Mouse (Mus musculus) embryonic facial prominence, embryonic 11.5 days (tissue): ENCODE data around the gene Dnah7a. TPM values are rescaled to one million over a fixed set of nuclear protein-coding genes. Genes with fewer than 3 reads are reported as not detected.
"Not testable (repeated sequence)": the region's sequence is repeated elsewhere in the genome, so short reads cannot be mapped to it uniquely, and the experiment has no call there.

ENCODE experiments used
- ATAC-seq: fragments of 200-750 bp; cut with Nextera tagmentation; replicated peaks from 2 replicates; pipeline ENCODE4 v1.8.0; 2017; ENCODE audit warnings: low read depth; ENCODE audit not compliant: insufficient number of reproducible peaks, low FRiP score, low TSS enrichment
- DNase-seq: peaks from one replicate; pipeline ENCODE4 v3.0.0-alpha.2; 2015; ENCODE audit warnings: low spot score
- H3K27ac ChIP-seq: fragments of 300-500 bp; sonication (generic); replicated peaks from 2 replicates; pipeline ENCODE4 v1.5.1; 2014; ENCODE audit warnings: mild to moderate bottlenecking, low read depth, low read length, control low read depth
- H3K27me3 ChIP-seq: fragments of 300-500 bp; sonication (generic); 2 replicates; pipeline ENCODE4 v1.6.1; 2014; ENCODE audit warnings: mild to moderate bottlenecking, low read length, moderate library complexity, mixed read lengths; ENCODE audit not compliant: control insufficient read depth, insufficient read depth
- H3K36me3 ChIP-seq: fragments of 300-500 bp; sonication (generic); replicated peaks from 2 replicates; pipeline ENCODE4 v1.6.1; 2014; ENCODE audit warnings: low read depth, mild to moderate bottlenecking, low read length, moderate library complexity, mixed read lengths; ENCODE audit not compliant: control insufficient read depth, insufficient read depth
- H3K4me1 ChIP-seq: fragments of 300-500 bp; sonication (generic); 2 replicates; pipeline ENCODE4 v1.6.1; 2014; ENCODE audit warnings: low read length, mixed read lengths; ENCODE audit not compliant: control insufficient read depth, insufficient read depth
- H3K4me2 ChIP-seq: fragments of 300-500 bp; sonication (generic); 2 replicates; pipeline ENCODE4 v1.6.1; 2014; ENCODE audit warnings: low read depth, mild to moderate bottlenecking, control low read depth, low read length, moderate library complexity
- H3K4me3 ChIP-seq: fragments of 300-500 bp; sonication (generic); 2 replicates; pipeline ENCODE4 v1.5.1; 2014; ENCODE audit warnings: low read depth, low read length, control low read depth
- H3K9ac ChIP-seq: fragments of 300-500 bp; sonication (generic); replicated peaks from 2 replicates; pipeline ENCODE4 v1.6.1; 2014; ENCODE audit warnings: mild to moderate bottlenecking, control low read depth, low read length
- H3K9me3 ChIP-seq: fragments of 300-500 bp; sonication (generic); replicated peaks from 2 replicates; pipeline ENCODE4 v1.6.1; 2016; ENCODE audit warnings: mild to moderate bottlenecking, low read length, inconsistent platforms, mixed read lengths; ENCODE audit not compliant: control insufficient read depth
- WGBS: fragments of 180-500 bp; shearing (Covaris S2); extraction: QIAGEN DNeasy Blood & Tissue Kit; methylation state at CpG from one replicate; pipeline ENCODE4 v1.1.7; 2014; 5-methylcytosine and 5-hydroxymethylcytosine counted together
- polyA plus RNA-seq: library from polyadenylated mRNA; unstranded; fragments of >200 nt; fragmentation: Nextera tagmentation; extraction: Ambion mirVana; gene quantifications from 2 replicates; pipeline ENCODE4 v1.2.1, GENCODE M21; 2014

The Dnah7a gene
- polyA plus RNA-seq, 1 experiment from 2014 or later, result 4.4 TPM

DNA sequence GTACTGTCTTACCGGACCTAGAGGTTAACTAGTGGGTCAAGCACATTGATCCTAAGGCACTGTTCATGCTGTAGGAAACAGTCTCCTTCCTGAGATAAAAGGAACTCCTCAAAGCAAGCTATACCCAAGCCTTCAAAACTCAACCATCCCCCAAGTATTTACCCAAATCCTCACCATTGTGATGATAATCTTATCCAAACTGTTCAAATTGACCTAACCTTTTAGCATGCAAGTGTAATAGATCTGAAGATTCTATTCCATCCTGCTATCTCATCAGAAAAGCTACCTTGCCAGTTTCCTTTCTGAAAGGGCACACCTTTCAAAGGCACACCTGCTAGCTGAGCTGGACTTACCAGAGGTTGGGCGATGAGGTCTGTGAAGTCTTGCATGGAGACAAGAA, 70.9 kb downstream of the Dnah7a start:
- ATAC-seq, result not testable (repeated sequence)

DNA sequence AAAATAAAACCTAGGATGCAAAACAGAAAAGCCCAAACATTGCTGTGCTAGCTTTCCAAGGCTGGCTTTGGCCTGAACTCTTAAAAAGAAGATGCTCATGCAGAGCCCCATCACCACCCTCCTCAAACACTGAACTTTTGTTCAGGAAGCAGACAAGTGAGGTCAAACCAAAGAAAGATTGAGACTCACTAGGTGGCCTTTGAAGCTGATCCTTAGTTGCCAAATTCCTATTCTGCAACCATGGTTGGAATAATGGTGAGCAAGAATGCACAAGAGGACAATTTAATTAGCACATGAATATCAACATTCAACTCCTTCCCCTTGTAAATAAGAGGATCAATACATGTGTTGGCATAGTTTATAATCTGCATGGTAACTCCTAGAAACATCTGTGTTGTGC, 74.5 kb downstream of the Dnah7a start:
- H3K27me3 ChIP-seq, DNase-seq, H3K9ac ChIP-seq, H3K36me3 ChIP-seq, ATAC-seq, H3K4me1 ChIP-seq, H3K27ac ChIP-seq, H3K9me3 ChIP-seq, H3K4me3 ChIP-seq, H3K4me2 ChIP-seq: not testable (repeated sequence)

More for the DNA sequence above, 70.9 kb downstream of the Dnah7a start:
- H3K4me3 ChIP-seq, H3K9me3 ChIP-seq, DNase-seq, H3K9ac ChIP-seq, H3K4me1 ChIP-seq, H3K36me3 ChIP-seq, H3K4me2 ChIP-seq, H3K27ac ChIP-seq, H3K27me3 ChIP-seq: not testable (repeated sequence)
- 49% methylated on average over 2 of the region's 2 CpGs for WGBS

DNA sequence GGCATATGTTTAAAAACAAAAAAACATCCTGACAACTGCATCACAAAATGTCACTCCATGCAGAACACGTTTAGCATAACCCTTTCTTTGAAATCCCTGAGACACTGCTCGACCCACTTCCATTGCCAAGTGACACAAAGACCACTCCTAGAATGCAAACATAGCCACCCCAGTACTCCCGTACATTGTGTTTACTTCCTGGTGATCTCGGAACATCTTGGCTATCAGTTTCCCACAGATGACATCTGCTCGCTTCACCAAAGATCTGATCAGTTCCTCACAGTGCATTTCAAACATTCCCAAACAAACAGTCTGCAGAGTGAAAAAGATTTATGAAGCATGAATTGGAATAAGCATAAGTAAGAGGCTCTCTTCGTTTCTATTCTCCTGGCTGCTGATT, 76.6 kb downstream of the Dnah7a start:
- no peak for DNase-seq
- no peak overlapping the region for H3K4me2 ChIP-seq
- H3K4me3 ChIP-seq, result no peak overlapping the region
- no peaks in the 10 kb centered on the region for H3K9me3 ChIP-seq
- no peak overlapping the region for H3K9ac ChIP-seq
- 57% methylated on average over 6 of the region's 6 CpGs for WGBS
- no peak overlapping the region for H3K27ac ChIP-seq
- H3K27me3 ChIP-seq, result no peaks in the 10 kb centered on the region
- no peak for ATAC-seq
- H3K4me1 ChIP-seq, result no peaks in the 10 kb centered on the region
- H3K36me3 ChIP-seq, result no peaks in the 10 kb centered on the region

DNA sequence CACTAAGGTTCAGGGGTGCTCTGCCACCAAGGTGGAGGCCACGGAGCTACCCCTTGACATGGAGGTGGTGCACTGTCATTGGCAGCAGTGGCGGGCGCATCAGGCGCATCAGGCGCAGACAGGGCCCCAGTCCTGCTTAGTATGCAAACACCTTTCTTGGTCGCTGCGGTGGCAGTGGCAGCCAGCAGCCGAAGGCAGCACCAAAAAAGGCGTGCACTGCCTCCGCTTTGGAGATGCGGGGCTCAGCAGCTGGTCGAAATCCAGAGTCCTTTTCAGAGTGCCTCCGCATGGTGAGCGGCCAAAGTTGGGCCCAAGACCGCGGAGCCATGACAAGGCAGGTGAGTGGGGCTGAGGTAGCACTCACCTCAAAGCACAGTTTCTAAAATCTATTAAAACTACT, 93.1 kb downstream of the Dnah7a start:
- no peak overlapping the region for H3K9ac ChIP-seq
- ATAC-seq (no peak), DNase-seq (no peak)
- no peaks in the 10 kb centered on the region for H3K4me1 ChIP-seq
- no peaks in the 10 kb centered on the region for H3K36me3 ChIP-seq
- H3K4me2 ChIP-seq, result no peak overlapping the region
- H3K9me3 ChIP-seq, result peaks cover 5% of the 10 kb centered on the region; the same call in 1 of the 2 replicates
- H3K4me3 ChIP-seq, result no peak overlapping the region
- H3K27me3 ChIP-seq, result no peaks in the 10 kb centered on the region
- H3K27ac ChIP-seq, result no peak overlapping the region
- 88% methylated on average over 14 of the region's 16 CpGs for WGBS

DNA sequence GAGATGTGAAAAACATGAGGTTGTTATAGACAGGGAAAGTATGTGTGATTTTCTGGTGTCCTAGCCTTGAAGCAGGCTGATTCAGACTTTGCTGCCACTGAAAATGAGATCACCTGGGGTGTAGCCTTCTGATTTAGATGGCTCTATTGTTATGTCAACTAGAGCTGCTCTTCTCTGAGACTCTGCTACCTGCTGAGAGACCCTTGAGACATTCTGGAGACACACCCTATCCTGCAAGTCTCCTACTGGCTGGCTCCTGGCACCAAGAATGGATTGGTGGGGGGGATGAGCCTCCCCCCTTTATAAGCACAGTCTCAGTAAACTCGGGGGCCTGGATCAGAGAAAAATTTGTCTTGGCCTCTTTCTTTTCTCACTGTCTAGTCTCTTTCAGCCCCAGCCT, 125.3 kb downstream of the Dnah7a start:
- not testable (repeated sequence) for H3K27me3 ChIP-seq, H3K4me1 ChIP-seq
- WGBS, result 12% methylated on average over 1 of the region's 1 CpGs

DNA sequence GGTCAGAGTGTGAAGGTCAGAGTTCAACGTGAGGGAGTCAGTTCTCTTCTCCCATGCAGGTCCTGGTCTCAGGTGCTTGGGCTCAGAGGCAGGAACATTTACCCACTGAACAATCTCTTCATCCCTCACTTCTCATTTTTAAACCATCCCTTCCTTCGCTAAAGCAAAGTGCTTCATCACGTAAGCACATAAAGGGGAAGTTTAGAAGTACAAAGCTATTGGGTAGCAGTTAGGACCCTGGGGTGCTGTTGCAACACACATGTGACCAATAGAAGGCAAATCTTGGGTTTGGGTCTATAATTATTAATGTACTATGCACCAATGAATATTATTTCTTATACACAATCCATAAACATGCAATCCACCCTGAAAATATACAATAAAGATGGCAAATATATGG, 148.7 kb downstream of the Dnah7a start:
- ATAC-seq, H3K4me3 ChIP-seq, DNase-seq, H3K36me3 ChIP-seq, H3K9me3 ChIP-seq, H3K9ac ChIP-seq, H3K27me3 ChIP-seq, H3K4me2 ChIP-seq, H3K27ac ChIP-seq, H3K4me1 ChIP-seq: not testable (repeated sequence)
- 95% methylated on average over 3 of the region's 3 CpGs for WGBS

More for the DNA sequence above, 125.3 kb downstream of the Dnah7a start:
- not testable (repeated sequence) for H3K4me2 ChIP-seq, H3K9me3 ChIP-seq, H3K9ac ChIP-seq, ATAC-seq, DNase-seq, H3K27ac ChIP-seq, H3K4me3 ChIP-seq, H3K36me3 ChIP-seq

DNA sequence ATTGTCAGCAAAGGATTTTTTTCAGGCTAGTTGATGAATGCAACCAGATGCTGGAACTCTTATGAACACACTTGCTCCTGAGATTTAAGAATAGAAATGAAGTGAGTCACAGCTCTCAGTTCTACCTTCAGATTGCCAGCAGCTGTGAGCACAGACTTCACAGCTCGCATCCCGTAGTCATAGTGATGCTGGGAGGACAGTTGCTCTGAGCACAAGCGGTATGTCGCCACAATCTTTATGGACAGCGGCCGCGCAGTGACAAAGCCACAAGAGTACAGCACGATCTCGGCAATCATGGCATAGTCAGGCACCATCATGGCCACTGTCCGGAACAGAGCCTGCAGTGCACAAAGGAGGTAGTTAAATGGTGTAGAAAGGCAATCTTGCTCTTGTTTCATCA, 159.6 kb downstream of the Dnah7a start:
- not testable (repeated sequence) for H3K9me3 ChIP-seq, DNase-seq, H3K36me3 ChIP-seq, H3K4me1 ChIP-seq, H3K9ac ChIP-seq, H3K27ac ChIP-seq, ATAC-seq, H3K4me2 ChIP-seq, H3K27me3 ChIP-seq, H3K4me3 ChIP-seq
- 89% methylated on average over 10 of the region's 10 CpGs for WGBS

DNA sequence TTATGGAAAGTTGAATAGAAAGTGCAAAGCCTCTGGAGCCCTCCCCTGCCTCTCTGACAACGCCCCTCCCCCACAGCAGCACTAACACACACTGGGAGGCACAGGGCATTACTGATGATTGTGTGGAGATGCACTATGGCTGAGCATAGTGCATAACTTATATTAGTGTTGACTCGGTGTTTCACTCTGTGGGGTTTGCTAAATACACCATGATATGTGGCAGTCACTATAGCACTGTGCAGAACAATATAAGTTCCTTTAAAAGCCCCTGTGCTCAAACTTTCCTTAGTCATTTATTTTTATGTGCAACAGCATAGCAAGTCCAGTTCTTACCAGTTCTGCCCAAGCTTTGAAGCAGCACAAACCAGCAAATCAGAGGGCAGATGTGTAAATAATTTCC, 168.2 kb downstream of the Dnah7a start:
- not testable (repeated sequence) for H3K27me3 ChIP-seq, DNase-seq, H3K36me3 ChIP-seq, H3K4me2 ChIP-seq, H3K4me3 ChIP-seq, H3K4me1 ChIP-seq, H3K9me3 ChIP-seq, H3K9ac ChIP-seq, H3K27ac ChIP-seq, ATAC-seq
- WGBS, result 84% methylated on average over 2 of the region's 2 CpGs
